Mouse (Mus musculus) heart, adult 9 months (tissue): ENCODE results near the gene Vcan.
"Not testable (repeated sequence)": the region's sequence is repeated elsewhere in the genome, so short reads cannot be mapped to it uniquely, and the experiment has no call there.

ENCODE experiments used
- DNase-seq, 2 experiments: peaks; one replicate each; pipeline ENCODE4 v3.0.0; 2022; ENCODE audit warnings: low spot score in 2 of 2

The Vcan gene

GRCm38 (mm10) chr13:89741766-89742685 lies at the start of gene Vcan:
Vcan (minus strand) TSS chr13:89742509.
- DNase-seq, result peak; percentile 37 to 52

GRCm38 (mm10) chr13:89791475-89791874 lies 49.2 kb upstream of the Vcan start:
- DNase-seq, result no peak

GRCm38 (mm10) chr13:89782886-89783285 lies 40.6 kb upstream of the Vcan start:
- no peak for DNase-seq

DNA sequence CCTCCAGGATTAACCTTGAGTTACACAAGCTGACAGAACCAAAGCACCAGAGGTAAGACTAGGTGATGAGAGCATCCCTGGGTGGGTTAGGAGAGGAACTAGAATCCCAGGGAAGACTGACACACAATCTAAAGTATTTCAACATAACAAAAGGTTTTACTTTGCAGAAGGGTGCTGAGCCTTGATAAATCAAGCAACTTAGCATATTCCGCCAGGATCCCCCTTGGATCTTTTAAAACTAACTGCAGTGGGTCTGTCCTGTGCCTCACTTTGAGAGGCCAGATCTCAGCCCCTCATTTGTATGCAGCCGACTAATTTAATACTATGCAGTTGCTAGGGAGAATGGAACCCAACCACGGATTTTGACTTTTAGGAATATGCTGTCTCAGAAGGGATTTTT lies 38.0 kb upstream of the Vcan start:
- no peak for DNase-seq

GRCm38 (mm10) chr13:89779208-89779911 lies 37.1 kb upstream of the Vcan start:
- DNase-seq, result peak; percentile 20 to 53

DNA sequence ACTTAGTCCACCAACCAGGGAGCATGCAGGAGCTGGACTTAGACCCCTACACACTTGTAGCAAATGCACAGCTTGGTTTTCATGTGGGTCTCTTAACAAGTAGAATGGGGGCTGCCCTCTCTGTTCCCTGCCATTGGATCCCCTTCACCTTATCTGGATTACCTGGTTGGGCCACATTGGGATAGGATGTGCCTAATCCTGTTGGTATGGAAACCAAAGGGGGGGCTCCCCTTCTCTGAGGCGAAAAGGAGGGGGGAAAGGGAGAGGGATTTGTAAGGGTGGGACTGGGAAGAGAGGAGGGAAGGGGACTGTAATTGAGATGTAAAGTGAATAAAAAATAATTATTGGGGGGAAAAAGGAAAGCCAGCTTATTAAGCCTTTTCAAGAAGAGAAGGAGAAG lies 35.5 kb upstream of the Vcan start:
- DNase-seq, result no peak

DNA sequence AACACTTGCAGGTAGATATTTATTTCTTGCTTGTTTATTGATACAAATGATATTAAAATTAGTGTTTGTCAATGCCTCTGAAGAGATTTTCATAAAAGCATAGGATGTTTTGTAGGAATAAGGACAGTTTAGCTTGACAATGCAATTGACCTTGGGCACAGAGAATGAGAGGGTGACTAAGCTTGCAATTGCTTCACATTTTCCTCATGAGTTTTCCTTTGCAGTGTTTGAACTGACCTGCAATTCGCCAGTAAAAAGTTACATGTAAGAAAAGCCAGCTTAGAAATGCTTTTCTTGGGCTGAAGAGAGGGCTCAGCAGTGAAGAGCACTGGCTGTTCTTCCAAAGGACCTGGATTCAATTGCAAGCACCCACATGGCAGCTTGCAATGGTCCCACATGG lies 34.8 kb upstream of the Vcan start:
- DNase-seq, result no peak

- DNase-seq, result no peak
Observed at GRCm38 (mm10) chr13:89766551-89766950, 24.2 kb upstream of the Vcan start.

- DNase-seq, result no peak
Observed at GRCm38 (mm10) chr13:89765966-89766365, 23.7 kb upstream of the Vcan start.

- no peak for DNase-seq
Observed at GRCm38 (mm10) chr13:89762339-89762738, 20.0 kb upstream of the Vcan start.

GRCm38 (mm10) chr13:89756347-89756746 lies 14.0 kb upstream of the Vcan start:
- DNase-seq, result no peak

GRCm38 (mm10) chr13:89750562-89750961 lies 8.3 kb upstream of the Vcan start:
- DNase-seq, result not testable (repeated sequence)

- DNase-seq, result no peak
Observed at GRCm38 (mm10) chr13:89743201-89743600, 892 bp upstream of the Vcan start.

DNA sequence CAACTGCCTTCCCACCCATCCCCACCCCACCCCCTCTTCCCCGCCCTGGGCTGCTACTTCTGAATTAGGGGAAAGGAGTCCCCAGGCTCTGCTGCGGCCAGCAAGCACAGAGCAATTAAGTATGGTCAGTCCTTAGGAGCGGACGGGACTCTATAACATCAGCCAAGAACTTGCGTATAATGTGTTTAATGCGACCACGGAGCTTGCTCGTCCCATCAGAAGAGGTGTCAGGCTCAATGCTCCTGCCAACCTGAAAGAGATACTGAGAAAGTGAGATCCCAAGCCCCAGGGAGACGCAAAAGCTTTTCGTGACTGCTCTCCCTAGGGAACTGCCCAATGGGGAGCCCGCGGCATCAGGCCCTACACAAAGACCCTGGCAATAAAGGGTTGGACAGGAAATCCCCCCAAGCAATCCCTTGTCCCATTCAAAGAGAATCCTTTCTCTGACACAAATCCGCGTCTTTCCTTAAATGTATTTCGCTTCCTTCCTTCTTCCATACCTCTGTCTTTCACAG lies 434 bp upstream of the Vcan start:
- DNase-seq, result no peak

- DNase-seq, result no peak
Observed at GRCm38 (mm10) chr13:89741116-89741551, 1.2 kb downstream of the Vcan start.

GRCm38 (mm10) chr13:89740243-89741115 lies 1.8 kb downstream of the Vcan start:
- DNase-seq, result peak; percentile 66 to 81

DNA sequence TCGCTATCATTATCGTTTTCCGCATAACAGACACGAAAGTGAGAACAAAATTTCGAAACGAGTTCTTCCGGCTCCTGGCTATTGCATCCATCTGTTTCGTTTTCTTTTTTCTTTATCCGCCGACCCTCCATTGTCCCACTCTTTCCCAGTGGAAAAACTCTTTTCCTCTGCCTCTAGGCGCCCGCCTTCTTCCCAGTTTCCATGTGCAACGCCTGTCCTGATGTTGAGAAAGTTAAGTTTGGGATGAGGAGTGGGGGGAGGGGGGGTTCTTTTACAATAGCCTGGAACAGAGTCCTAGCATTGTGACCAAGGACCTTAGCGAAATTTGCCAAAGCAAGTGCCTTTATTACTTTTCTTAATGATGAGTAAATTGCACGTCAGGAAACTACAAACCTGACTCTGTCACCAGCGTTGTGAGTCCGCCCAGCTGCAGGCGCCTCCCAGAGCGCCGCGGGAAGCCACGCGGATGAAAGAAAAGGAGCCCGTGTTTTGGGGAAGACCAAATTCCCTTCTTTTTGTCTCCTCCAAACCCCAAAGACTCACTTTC lies 2.5 kb downstream of the Vcan start:
- no peak for DNase-seq

GRCm38 (mm10) chr13:89738776-89739695 lies 3.3 kb downstream of the Vcan start:
- peak; percentile 88 to 91 for DNase-seq

DNA sequence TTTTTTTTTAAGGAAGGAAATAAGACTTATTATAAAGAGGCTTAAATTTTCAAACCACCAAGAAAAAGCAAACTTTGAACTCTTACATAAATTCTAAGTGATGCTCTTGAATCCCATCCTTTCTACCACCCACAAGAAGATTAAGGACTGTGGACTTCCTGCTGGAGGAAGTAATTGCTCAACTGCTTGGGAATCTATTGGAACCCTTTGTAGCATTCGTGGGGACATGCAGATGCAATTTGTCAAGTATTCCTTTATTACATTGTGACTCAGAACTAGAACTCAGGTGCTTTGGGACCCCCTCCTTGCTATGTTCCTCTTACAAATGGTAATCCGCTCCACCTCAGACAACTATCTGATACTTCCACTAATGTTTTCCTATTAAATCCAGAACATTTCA lies 4.0 kb downstream of the Vcan start:
- no peak for DNase-seq

GRCm38 (mm10) chr13:89735111-89735510 lies 7.2 kb downstream of the Vcan start:
- no peak for DNase-seq
